Mouse (Mus musculus): ENCODE results near the gene Spatc1l. TPM values are rescaled to one million over a fixed set of nuclear protein-coding genes. Genes with fewer than 3 reads are reported as not detected.

Gene Spatc1l
- polyA plus RNA-seq, 1 experiment = 0.02 TPM

- Histone ChIP-seq H3ac (ENCODE audit: control insufficient read depth, insufficient read length, low read depth) (no peak overlapping the region), H3K79me2 (ENCODE audit: control insufficient read depth, insufficient read depth) (no peaks in the 10 kb centered on the region), H3K36me3 (ENCODE audit: control insufficient read depth, insufficient read depth) (peaks cover 61% of the 10 kb centered on the region), H3K4me3 (ENCODE audit: insufficient read depth, poor library complexity, severe bottlenecking) (no peak overlapping the region), H3K27me3 (ENCODE audit: control insufficient read depth, insufficient read depth, insufficient read length) (no peaks in the 10 kb centered on the region), H3K79me3 (ENCODE audit: low read depth) (no peaks in the 10 kb centered on the region)
- TF ChIP-seq USF1 (IDR thresholded peaks at IDR 0.05; ENCODE audit: low read depth) = no peak
- TF ChIP-seq MAX (IDR thresholded peaks at IDR 0.05) = no peak
- no peak for TF ChIP-seq MYOD1 (IDR thresholded peaks at IDR 0.05; ENCODE audit: control insufficient read depth, insufficient read length, low read depth)
- no peak for TF ChIP-seq CEBPB (IDR thresholded peaks at IDR 0.05; ENCODE audit: low read depth)
- TF ChIP-seq MYOG (IDR thresholded peaks at IDR 0.05; ENCODE audit: control insufficient read depth, extremely low read depth, insufficient read length) = no peak
- TF ChIP-seq FOSL1 (IDR thresholded peaks at IDR 0.05; ENCODE audit: insufficient read depth, low read length, poor library complexity, severe bottlenecking) = no peak
- no peak for TF ChIP-seq CTCF (IDR thresholded peaks at IDR 0.05; ENCODE audit: control insufficient read depth, insufficient read depth, insufficient read length)
Measured at GRCm38 (mm10) chr10:76550458-76550857, 11.6 kb upstream of the Spatc1l start.

DNA sequence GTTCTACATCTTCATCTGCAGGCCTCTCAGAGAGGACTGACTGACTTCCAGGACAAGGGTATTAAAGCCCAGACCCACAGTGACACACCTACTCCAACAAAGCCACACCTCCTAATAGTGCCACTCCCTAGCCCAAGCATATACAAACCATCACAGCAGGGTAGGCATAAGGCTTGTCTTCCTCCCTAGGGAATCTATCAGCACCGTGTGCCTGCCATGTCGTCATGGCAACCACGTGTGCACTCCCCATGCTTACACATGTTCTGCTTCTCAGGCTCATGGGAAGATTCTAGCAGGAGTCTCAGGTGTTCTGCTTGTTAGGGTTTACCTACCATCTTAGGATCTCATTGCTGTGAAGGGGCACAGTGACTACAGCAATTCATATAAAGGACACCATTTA lies 10.5 kb upstream of the Spatc1l start:
- Histone ChIP-seq H3K4me3 (ENCODE audit: insufficient read depth, poor library complexity, severe bottlenecking) (no peak overlapping the region), H3K79me3 (ENCODE audit: low read depth) (no peaks in the 10 kb centered on the region), H3ac (ENCODE audit: control insufficient read depth, insufficient read length, low read depth) (no peak overlapping the region), H3K36me3 (ENCODE audit: control insufficient read depth, insufficient read depth) (peaks cover 55% of the 10 kb centered on the region), H3K79me2 (ENCODE audit: control insufficient read depth, insufficient read depth) (no peaks in the 10 kb centered on the region), H3K27me3 (ENCODE audit: control insufficient read depth, insufficient read depth, insufficient read length) (no peaks in the 10 kb centered on the region)
- no peak for TF ChIP-seq USF1 (IDR thresholded peaks at IDR 0.05; ENCODE audit: low read depth)
- no peak for TF ChIP-seq FOSL1 (IDR thresholded peaks at IDR 0.05; ENCODE audit: insufficient read depth, low read length, poor library complexity, severe bottlenecking)
- no peak for TF ChIP-seq MYOG (IDR thresholded peaks at IDR 0.05; ENCODE audit: control insufficient read depth, extremely low read depth, insufficient read length)
- no peak for TF ChIP-seq MAX (IDR thresholded peaks at IDR 0.05)
- no peak for TF ChIP-seq CEBPB (IDR thresholded peaks at IDR 0.05; ENCODE audit: low read depth)

GRCm38 (mm10) chr10:76554061-76554460 lies 8.0 kb upstream of the Spatc1l start:
- Histone ChIP-seq H3K36me3 (ENCODE audit: control insufficient read depth, insufficient read depth) (peaks cover 45% of the 10 kb centered on the region), H3K79me2 (ENCODE audit: control insufficient read depth, insufficient read depth) (no peaks in the 10 kb centered on the region), H3ac (ENCODE audit: control insufficient read depth, insufficient read length, low read depth) (no peak overlapping the region), H3K4me3 (ENCODE audit: insufficient read depth, poor library complexity, severe bottlenecking) (no peak overlapping the region), H3K79me3 (ENCODE audit: low read depth) (no peaks in the 10 kb centered on the region), H3K27me3 (ENCODE audit: control insufficient read depth, insufficient read depth, insufficient read length) (peaks cover 3% of the 10 kb centered on the region)
- TF ChIP-seq MYOD1 (IDR thresholded peaks at IDR 0.05; ENCODE audit: control insufficient read depth, insufficient read length, low read depth) (no peak), MYOG (IDR thresholded peaks at IDR 0.05; ENCODE audit: control insufficient read depth, extremely low read depth, insufficient read length) (no peak), CEBPB (IDR thresholded peaks at IDR 0.05; ENCODE audit: low read depth) (no peak), MAX (IDR thresholded peaks at IDR 0.05) (no peak), CTCF (IDR thresholded peaks at IDR 0.05; ENCODE audit: control insufficient read depth, insufficient read depth, insufficient read length) (no peak)

DNA sequence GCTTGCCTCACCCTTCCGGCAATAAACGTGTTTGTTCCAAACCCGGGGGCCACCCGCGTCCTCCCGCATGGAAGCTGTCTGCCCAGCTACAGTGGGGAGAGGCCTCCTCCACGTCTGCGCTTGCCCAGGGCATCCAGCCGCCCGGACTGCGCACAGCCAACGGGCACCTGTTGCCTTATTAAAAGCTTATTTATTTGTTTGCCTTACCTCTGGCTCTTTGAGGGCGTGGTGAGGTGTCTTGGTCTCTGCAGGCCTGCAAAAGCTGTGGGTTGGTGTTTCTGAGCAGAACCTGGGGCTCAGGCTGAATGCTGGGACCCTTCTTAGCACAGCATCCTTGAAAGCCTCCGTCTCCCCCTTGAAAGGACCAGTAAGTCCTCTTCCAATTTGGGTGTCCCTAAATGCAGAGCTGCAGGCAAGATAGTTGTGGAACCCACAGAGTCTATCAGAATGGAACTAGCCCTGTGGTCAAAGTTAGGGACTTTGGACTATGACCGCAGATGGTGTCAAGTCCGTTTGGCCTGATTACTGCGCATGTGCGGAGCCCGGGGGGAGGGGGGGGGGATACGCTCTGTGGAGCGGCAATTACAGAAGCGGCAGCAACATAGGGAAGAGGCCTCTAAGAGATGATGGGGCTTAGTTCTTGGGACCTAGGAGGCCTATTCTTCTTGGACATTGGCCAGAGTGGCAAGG lies 8.1 kb downstream of the Spatc1l start:
- TF ChIP-seq MYOD1 (IDR thresholded peaks at IDR 0.05; ENCODE audit: control insufficient read depth, insufficient read length, low read depth) (no peak), MAX (IDR thresholded peaks at IDR 0.05) (no peak), CTCF (IDR thresholded peaks at IDR 0.05; ENCODE audit: control insufficient read depth, insufficient read depth, insufficient read length) (no peak), MYOG (IDR thresholded peaks at IDR 0.05; ENCODE audit: control insufficient read depth, extremely low read depth, insufficient read length) (no peak)
- no peaks in the 10 kb centered on the region for H3K36me3 ChIP-seq (ENCODE audit: control insufficient read depth, insufficient read depth)
- H3K79me2 ChIP-seq (ENCODE audit: control insufficient read depth, insufficient read depth) = no peaks in the 10 kb centered on the region
- H3ac ChIP-seq (ENCODE audit: control insufficient read depth, insufficient read length, low read depth) = no peak overlapping the region
- peaks cover 15% of the 10 kb centered on the region for H3K27me3 ChIP-seq (ENCODE audit: control insufficient read depth, insufficient read depth, insufficient read length)
- H3K4me3 ChIP-seq (ENCODE audit: insufficient read depth, poor library complexity, severe bottlenecking) = no peak overlapping the region
- no peaks in the 10 kb centered on the region for H3K79me3 ChIP-seq (ENCODE audit: low read depth)

DNA sequence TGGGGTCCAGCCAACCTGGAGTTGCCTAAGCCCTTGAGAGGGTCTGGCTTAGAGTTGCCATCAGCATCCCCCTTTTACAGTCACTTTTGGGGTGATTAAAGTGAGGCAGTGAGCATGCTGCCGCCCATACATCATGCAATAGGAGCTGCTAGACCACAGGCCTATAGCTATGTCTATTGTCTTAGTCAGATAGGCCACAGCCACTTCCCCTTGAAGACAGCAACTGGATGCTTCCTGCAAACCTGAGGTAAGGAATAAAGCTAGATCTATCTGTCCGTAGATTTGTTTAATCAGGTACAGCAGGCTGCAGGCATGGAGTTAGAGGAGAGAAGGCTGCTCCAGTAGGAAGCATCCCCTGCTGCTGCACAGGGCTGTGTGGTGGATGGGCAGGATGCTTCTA lies 9.0 kb downstream of the Spatc1l start:
- no peak overlapping the region for H3K4me3 ChIP-seq (ENCODE audit: insufficient read depth, poor library complexity, severe bottlenecking)
- H3K79me2 ChIP-seq (ENCODE audit: control insufficient read depth, insufficient read depth) = no peaks in the 10 kb centered on the region
- H3K79me3 ChIP-seq (ENCODE audit: low read depth) = no peaks in the 10 kb centered on the region
- peaks cover 15% of the 10 kb centered on the region for H3K27me3 ChIP-seq (ENCODE audit: control insufficient read depth, insufficient read depth, insufficient read length)
- H3K36me3 ChIP-seq (ENCODE audit: control insufficient read depth, insufficient read depth) = no peaks in the 10 kb centered on the region
- TF ChIP-seq FOSL1 (IDR thresholded peaks at IDR 0.05; ENCODE audit: insufficient read depth, low read length, poor library complexity, severe bottlenecking) (no peak), CEBPB (IDR thresholded peaks at IDR 0.05; ENCODE audit: low read depth) (no peak), MYOG (IDR thresholded peaks at IDR 0.05; ENCODE audit: control insufficient read depth, extremely low read depth, insufficient read length) (no peak)
- no peak overlapping the region for H3ac ChIP-seq (ENCODE audit: control insufficient read depth, insufficient read length, low read depth)

GRCm38 (mm10) chr10:76572151-76572550 lies 10.1 kb downstream of the Spatc1l start:
- no peaks in the 10 kb centered on the region for H3K79me3 ChIP-seq (ENCODE audit: low read depth)
- H3K27me3 ChIP-seq (ENCODE audit: control insufficient read depth, insufficient read depth, insufficient read length) = peaks cover 15% of the 10 kb centered on the region
- no peaks in the 10 kb centered on the region for H3K36me3 ChIP-seq (ENCODE audit: control insufficient read depth, insufficient read depth)
- no peak for TF ChIP-seq MYOD1 (IDR thresholded peaks at IDR 0.05; ENCODE audit: control insufficient read depth, insufficient read length, low read depth)
- no peak for TF ChIP-seq MAX (IDR thresholded peaks at IDR 0.05)
- TF ChIP-seq FOSL1 (IDR thresholded peaks at IDR 0.05; ENCODE audit: insufficient read depth, low read length, poor library complexity, severe bottlenecking) = no peak
- TF ChIP-seq CTCF (IDR thresholded peaks at IDR 0.05; ENCODE audit: control insufficient read depth, insufficient read depth, insufficient read length) = no peak
- TF ChIP-seq CEBPB (IDR thresholded peaks at IDR 0.05; ENCODE audit: low read depth) = no peak
- TF ChIP-seq MYOG (IDR thresholded peaks at IDR 0.05; ENCODE audit: control insufficient read depth, extremely low read depth, insufficient read length) = no peak
- TF ChIP-seq USF1 (IDR thresholded peaks at IDR 0.05; ENCODE audit: low read depth) = no peak
- H3K79me2 ChIP-seq (ENCODE audit: control insufficient read depth, insufficient read depth) = no peaks in the 10 kb centered on the region
- no peak overlapping the region for H3ac ChIP-seq (ENCODE audit: control insufficient read depth, insufficient read length, low read depth)
- H3K4me3 ChIP-seq (ENCODE audit: insufficient read depth, poor library complexity, severe bottlenecking) = no peak overlapping the region

Measured in C2C12 (cell line).